Mouse (Mus musculus) bone marrow, adult 2 months (tissue): ENCODE measurements at regions not wholly inside any gene's neighbourhood (a gene's known extent, or its start where the extent isn't known, plus 50 kb on each side); places are given as distances from the start of the nearest gene placed in this dataset.

ENCODE experiments used
- CTCF ChIP-seq: fragments of 200-500 bp; IDR thresholded peaks from 2 replicates; pipeline ENCODE4 v1.5.1; 2011; ENCODE audit warnings: low read length, control low read depth; ENCODE audit not compliant: control insufficient read depth, insufficient read depth
- POLR2A ChIP-seq: fragments of 200-500 bp; IDR thresholded peaks from 2 replicates; pipeline ENCODE4 v1.6.1; 2011; ENCODE audit warnings: low read depth, mild to moderate bottlenecking, control low read depth, low read length, borderline replicate concordance; ENCODE audit not compliant: control insufficient read depth

GRCm38 (mm10) chr10:111881339-111882211 lies 90.9 kb upstream of the Krr1 start:
- TF ChIP-seq CTCF (no peak), POLR2A (no peak)
